ENCODE assay signal across 22 mouse cellular contexts in the genomic region with DNA sequence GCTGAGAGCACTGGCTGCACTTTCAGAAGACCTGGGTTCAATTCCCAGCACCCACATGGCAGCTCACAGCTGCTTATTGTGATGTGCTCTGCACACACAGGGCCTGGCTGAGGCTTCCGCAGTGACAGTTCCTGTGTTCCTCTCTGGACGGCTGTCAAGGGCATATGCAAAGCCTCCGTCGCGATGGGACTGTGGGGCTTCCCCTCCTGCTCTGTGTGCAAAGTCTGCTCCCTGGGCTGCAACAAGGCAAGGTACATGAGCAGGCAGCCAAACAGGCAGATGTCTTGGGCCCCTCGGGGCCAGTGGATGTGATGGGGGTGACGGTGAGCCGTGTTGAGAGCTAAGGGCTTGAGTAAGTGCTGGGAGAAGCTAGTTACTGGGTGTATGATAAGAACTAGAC. TPM values are rescaled to one million over a fixed set of nuclear protein-coding genes. Genes with fewer than 3 reads are reported as not detected.
A peak's percentile ranks its signal among the peaks of the same experiment; 100 is the strongest.
DNase-seq lines count a peak whose midpoint lies in the region; ATAC-seq lines count a peak whose summit lies in the region.
"Had no signal": no experiment of that assay in that cellular context is flagged by ENCODE, and none has a peak within 500 bp of the region (broad histone marks: within the 10 kb centered on the region; RNA-seq: fewer than 3 reads in every experiment).

No protein-coding gene starts in this region.

- no peak overlapping the region for H3K4me3 ChIP-seq in midbrain, embryonic 12.5 days
- H3K4me3 ChIP-seq in midbrain, embryonic 15.5 days: no peak overlapping the region
- H3K4me3 ChIP-seq: forebrain, embryonic 13.5 days; gastrocnemius, adult 2 months; hindbrain, embryonic 12.5 days; intestine, embryonic 15.5 days had no signal

- no peaks in the 10 kb centered on the region for H3K27me3 ChIP-seq in midbrain, embryonic 12.5 days
- no peaks in the 10 kb centered on the region for H3K27me3 ChIP-seq in midbrain, embryonic 15.5 days (replicated peaks)
- H3K27me3 ChIP-seq: forebrain, embryonic 13.5 days; hindbrain, embryonic 12.5 days had no signal

- H3K4me2 ChIP-seq in midbrain, embryonic 12.5 days (replicated peaks): no peak overlapping the region
- no peak overlapping the region for H3K4me2 ChIP-seq in midbrain, embryonic 15.5 days
- H3K4me2 ChIP-seq: forebrain, embryonic 13.5 days; hindbrain, embryonic 12.5 days; intestine, embryonic 15.5 days had no signal

- no peaks in the 10 kb centered on the region; the same call in 1 of the 2 replicates for H3K36me3 ChIP-seq in midbrain, embryonic 12.5 days
- no peaks in the 10 kb centered on the region for H3K36me3 ChIP-seq in midbrain, embryonic 15.5 days (replicated peaks)
- H3K36me3 ChIP-seq: intestine, embryonic 15.5 days had no signal

- no peaks in the 10 kb centered on the region for H3K9me3 ChIP-seq in midbrain, embryonic 12.5 days
- H3K9me3 ChIP-seq in midbrain, embryonic 15.5 days: no peaks in the 10 kb centered on the region
- H3K9me3 ChIP-seq: forebrain, embryonic 13.5 days; hindbrain, embryonic 12.5 days; intestine, embryonic 15.5 days had no signal

- WGBS in midbrain, embryonic 12.5 days: 87% methylated on average over 8 of the region's 8 CpGs
- WGBS in midbrain, embryonic 15.5 days: 87% methylated on average over 8 of the region's 8 CpGs

- H3K27ac ChIP-seq in midbrain, embryonic 12.5 days (replicated peaks): 0 out of 2 replicates have a peak overlapping the region, but pooled peaks have one; percentile 1
- H3K27ac ChIP-seq in midbrain, embryonic 15.5 days: no peak overlapping the region
- H3K27ac ChIP-seq: forebrain, embryonic 13.5 days; gastrocnemius, adult 2 months; hindbrain, embryonic 12.5 days; hindbrain, postnatal 0 days; intestine, embryonic 15.5 days had no signal

- H3K4me1 ChIP-seq in midbrain, embryonic 12.5 days: no peaks in the 10 kb centered on the region
- H3K4me1 ChIP-seq in midbrain, embryonic 15.5 days: no peaks in the 10 kb centered on the region
- H3K4me1 ChIP-seq: forebrain, embryonic 13.5 days; hindbrain, embryonic 12.5 days had no signal

- no peak for ATAC-seq in midbrain, embryonic 12.5 days (ENCODE audit: low FRiP score, low read depth)
- ATAC-seq in midbrain, embryonic 15.5 days (replicated peaks): no peak
- ATAC-seq in monocyte, adult 5-6 weeks (replicated peaks; ENCODE audit: insufficient number of reproducible peaks, low FRiP score, low TSS enrichment, poor library complexity, severe bottlenecking): no peak
- ATAC-seq: forebrain, embryonic 13.5 days; forebrain, postnatal 0 days; hindbrain, postnatal 0 days; intestine, embryonic 15.5 days had no signal

- no peak overlapping the region for H3K9ac ChIP-seq in midbrain, embryonic 12.5 days (replicated peaks)
- H3K9ac ChIP-seq in midbrain, embryonic 15.5 days: no peak overlapping the region
- H3K9ac ChIP-seq: forebrain, embryonic 13.5 days; forebrain, postnatal 0 days; hindbrain, embryonic 12.5 days; intestine, embryonic 15.5 days had no signal

- DNase-seq in adrenal gland, adult 2 months: peak; percentile 11
- DNase-seq in adrenal gland, adult 18-20 months (ENCODE audit: low spot score in 2 of 2): no peak
- DNase-seq in CD4-positive, CD25-positive, alpha-beta regulatory T cell, adult 2 months (ENCODE audit: low read depth, low spot score): peak; percentile 18
- DNase-seq in induced T-regulatory cell, adult 2 months (ENCODE audit: low read depth): peak; percentile 12
- no peak for DNase-seq in cerebellum, postnatal 10 days
- DNase-seq: cerebellum, adult 11-12 months; cerebellum, adult 9-10 months; cerebellum, postnatal 36 days; forebrain, postnatal 0 days; gastrocnemius, adult 2 months; gastrocnemius, postnatal 25 days; heart, postnatal 10 days; heart, postnatal 4 days had no signal

RNA-seq across cellular contexts. Expression of gene Klhdc4, which starts 40.6 kb away (rescaled TPM):
- 10 to 100 TPM; 17.2 to 25.6 TPM for total RNA-seq in adrenal gland, adult 2 months (2021)
- polyA plus RNA-seq in adrenal gland, adult 2 months (2012; rRNA removed): 12.2 and 14.9 TPM in 2 replicates
- 10 to 100 TPM; 23.1 to 26.5 TPM for total RNA-seq in adrenal gland, adult 18-20 months (2021)
- 49.3 and 50.4 TPM in 2 replicates for polyA plus RNA-seq in midbrain, embryonic 12.5 days (2016; fragmentation: Nextera tagmentation; extraction: Ambion mirVana)
- 49.6 and 52.3 TPM in 2 replicates for polyA plus RNA-seq in midbrain, embryonic 15.5 days (2015; fragmentation: Nextera tagmentation; extraction: Ambion mirVana)
- 32.3 to 53.1 TPM (median 45.2 TPM) in 3 replicates for total RNA-seq in monocyte, adult 5-6 weeks (2017)

RNA-seq across cellular contexts. Expression of gene Jph3, which starts 59.4 kb away (rescaled TPM):
- 1 to 10 TPM; 1.6 to 2.2 TPM for total RNA-seq in adrenal gland, adult 2 months (2021)
- 3.1 TPM in 2 replicates for polyA plus RNA-seq in adrenal gland, adult 2 months (2012; rRNA removed)
- total RNA-seq in adrenal gland, adult 18-20 months (2021): 1 to 10 TPM; 2.3 to 3.3 TPM
- 35.8 and 39.1 TPM in 2 replicates for polyA plus RNA-seq in midbrain, embryonic 12.5 days (2016; fragmentation: Nextera tagmentation; extraction: Ambion mirVana)
- polyA plus RNA-seq in midbrain, embryonic 15.5 days (2015; fragmentation: Nextera tagmentation; extraction: Ambion mirVana): 111 and 114 TPM in 2 replicates
- total RNA-seq in monocyte, adult 5-6 weeks (2017): not detected in 3 replicates
- total RNA-seq: gastrocnemius, adult 2 months; gastrocnemius, postnatal 25 days; granulocyte monocyte progenitor cell, adult 5-6 weeks; heart, postnatal 10 days; MEL had no signal

Comparison
In these comparisons a context has a peak if more than half of its experiments do, and no peak if none do; other contexts are left out.
1. DNase-seq: peak in adrenal gland, adult 2 months (single experiment), CD4-positive, CD25-positive, alpha-beta regulatory T cell, adult 2 months (single experiment) and induced T-regulatory cell, adult 2 months (single experiment); none in adrenal gland, adult 18-20 months (0 of 2) and cerebellum, postnatal 10 days (0 of 2).